In genomic region chr17:73515506-73515905, GRCm38 (mm10) we compare ENCODE assay signal across 18 mouse cellular contexts.
DNase-seq lines count a peak whose midpoint lies in the region; ATAC-seq lines count a peak whose summit lies in the region.
"Had no signal": no experiment of that assay in that cellular context is flagged by ENCODE, and none has a peak within 500 bp of the region (broad histone marks: within the 10 kb centered on the region; RNA-seq: fewer than 3 reads in every experiment).

No protein-coding gene starts in this region.

- intact Hi-C loops in heart, postnatal 14 days (cut with DNase I) = no loop called here

- no peak for DNase-seq in frontal cortex, postnatal 25 days (ENCODE audit: low spot score in 2 of 2)
- DNase-seq in Muller cell, postnatal 12 days (ENCODE audit: inconsistent ontology term) = peak; percentile 0
- peak; percentile 43 for DNase-seq in right cerebral cortex, adult 18-20 months
- peak; percentile 18 for DNase-seq in right cerebral cortex, postnatal 25 days
- DNase-seq in heart, postnatal 14 days = no peak
- DNase-seq in lung, postnatal 25 days (ENCODE audit: low spot score) = no peak
- DNase-seq: adrenal gland, postnatal 10 days; B cell, adult 2 months; cerebellum, adult 11-12 months; cerebellum, adult 9-10 months; cerebellum, postnatal 36 days; forebrain, postnatal 0 days; gastrocnemius, adult 2 months; gastrocnemius, postnatal 25 days; heart, postnatal 4 days had no signal

- peak; percentile 27; the same call in 1 of the 2 replicates for ATAC-seq in frontal cortex, adult (ENCODE audit: low TSS enrichment)
- ATAC-seq: forebrain, embryonic 13.5 days; forebrain, postnatal 0 days; hindbrain, embryonic 16.5 days had no signal

Comparison
In these comparisons a context has a peak if more than half of its experiments do, and no peak if none do; other contexts are left out.
1. DNase-seq: peak in Muller cell, postnatal 12 days (single experiment), right cerebral cortex, adult 18-20 months (single experiment) and right cerebral cortex, postnatal 25 days (single experiment); none in frontal cortex, postnatal 25 days (0 of 2), heart, postnatal 14 days (0 of 2) and lung, postnatal 25 days (single experiment).